Mouse (Mus musculus) layer of hippocampus, adult 8-10 months (tissue): ENCODE results near the gene Pik3ip1. TPM values are rescaled to one million over a fixed set of nuclear protein-coding genes. Genes with fewer than 3 reads are reported as not detected.

Experiments
- DNase-seq, 2 experiments: peaks; one replicate each; pipeline ENCODE4 v3.0.0; 2022; ENCODE audit warnings: low spot score in 2 of 2
- total RNA-seq, 4 experiments: library from RNA; stranded (reverse); gene quantifications; 2 replicates each; pipeline ENCODE4 v1.2.4; 2022

Pik3ip1 gene
- total RNA-seq, 4 experiments from 2014 or later, result 38.2 to 53.1 (median 46.4) TPM

GRCm38 (mm10) chr11:3336602-3337001 is 6.4 kb downstream of the Pik3ip1 start:
- DNase-seq, result no peak

- DNase-seq, result peak; percentile 75 to 84
Observed at GRCm38 (mm10) chr11:3337173-3337955, 7.2 kb downstream of the Pik3ip1 start.

GRCm38 (mm10) chr11:3337961-3338360 is 7.8 kb downstream of the Pik3ip1 start:
- no peak for DNase-seq

GRCm38 (mm10) chr11:3341476-3341875 is 11.3 kb downstream of the Pik3ip1 start:
- no peak for DNase-seq

GRCm38 (mm10) chr11:3344916-3345315 is 14.7 kb downstream of the Pik3ip1 start:
- no peak for DNase-seq

GRCm38 (mm10) chr11:3346351-3346750 is 16.1 kb downstream of the Pik3ip1 start:
- no peak for DNase-seq

GRCm38 (mm10) chr11:3347091-3347834 is 17.1 kb downstream of the Pik3ip1 start:
- DNase-seq, result peak in 1 of 2 experiments; percentile 84

- DNase-seq, result no peak
Observed at GRCm38 (mm10) chr11:3347835-3348195, 17.6 kb downstream of the Pik3ip1 start.

- no peak for DNase-seq
Observed at GRCm38 (mm10) chr11:3348576-3349342, 18.6 kb downstream of the Pik3ip1 start.

- no peak for DNase-seq
Observed at GRCm38 (mm10) chr11:3349343-3349695, 19.1 kb downstream of the Pik3ip1 start.

- DNase-seq, result no peak
Observed at GRCm38 (mm10) chr11:3352131-3352530, 21.9 kb downstream of the Pik3ip1 start.

- DNase-seq, result no peak
Observed at GRCm38 (mm10) chr11:3352990-3353585, 22.9 kb downstream of the Pik3ip1 start.

- DNase-seq, result no peak
Observed at GRCm38 (mm10) chr11:3362854-3363253, 32.7 kb downstream of the Pik3ip1 start.

- no peak for DNase-seq
Observed at GRCm38 (mm10) chr11:3366411-3366810, 36.2 kb downstream of the Pik3ip1 start.

- DNase-seq, result no peak
Observed at GRCm38 (mm10) chr11:3368983-3369382, 38.8 kb downstream of the Pik3ip1 start.

GRCm38 (mm10) chr11:3369449-3369848 is 39.2 kb downstream of the Pik3ip1 start:
- no peak for DNase-seq

GRCm38 (mm10) chr11:3370162-3370561 is 40.0 kb downstream of the Pik3ip1 start:
- DNase-seq, result no peak

GRCm38 (mm10) chr11:3370928-3371598 is 40.9 kb downstream of the Pik3ip1 start:
- DNase-seq, result peak; percentile 80 to 85

GRCm38 (mm10) chr11:3371599-3372295 is 41.5 kb downstream of the Pik3ip1 start:
- DNase-seq, result no peak

- DNase-seq, result no peak
Observed at GRCm38 (mm10) chr11:3373591-3374292, 43.5 kb downstream of the Pik3ip1 start.
